Mouse (Mus musculus) urinary bladder, adult 2 months (tissue): ENCODE data around the gene Chad. TPM values are rescaled to one million over a fixed set of nuclear protein-coding genes. Genes with fewer than 3 reads are reported as not detected.

Experiments used
- DNase-seq: peaks from one replicate; pipeline ENCODE4 v3.0.0; 2022; ENCODE audit warnings: low spot score
- polyA plus RNA-seq: library from polyadenylated mRNA; depleted of rRNA; stranded (reverse); fragments of >200 nt; gene quantifications from 2 replicates; pipeline ENCODE4 v1.2.3, GENCODE M21; 2012; rRNA removed

Chad gene
- polyA plus RNA-seq: 0.17 and 0.29 TPM in 2 replicates

GRCm38 (mm10) chr11:94564437-94565150, at the start of gene Chad:
Gene Chad, plus strand, starts transcription at chr11:94565047.
- DNase-seq: no peak

GRCm38 (mm10) chr11:94521219-94521843, 43.5 kb upstream of the Chad start, which contains the start of gene Mycbpap:
Gene Mycbpap, minus strand, starts transcription at chr11:94521742.
- DNase-seq: peak; percentile 41

- DNase-seq: no peak
Measured at GRCm38 (mm10) chr11:94526171-94526879, 38.5 kb upstream of the Chad start.

- DNase-seq: no peak
Measured at GRCm38 (mm10) chr11:94528879-94529278, 36.0 kb upstream of the Chad start.

GRCm38 (mm10) chr11:94533171-94533570, 31.7 kb upstream of the Chad start:
- DNase-seq: no peak

- no peak for DNase-seq
Measured at GRCm38 (mm10) chr11:94538733-94539292, 26.0 kb upstream of the Chad start.

GRCm38 (mm10) chr11:94539761-94540160, 25.1 kb upstream of the Chad start:
- DNase-seq: no peak

GRCm38 (mm10) chr11:94542400-94542799, 22.4 kb upstream of the Chad start:
- DNase-seq: no peak

- no peak for DNase-seq
Measured at GRCm38 (mm10) chr11:94543344-94543743, 21.5 kb upstream of the Chad start.

GRCm38 (mm10) chr11:94543932-94544331, 20.9 kb upstream of the Chad start:
- DNase-seq: peak; percentile 78

GRCm38 (mm10) chr11:94544422-94544821, 20.4 kb upstream of the Chad start:
- no peak for DNase-seq

GRCm38 (mm10) chr11:94546381-94546780, 18.5 kb upstream of the Chad start:
- DNase-seq: no peak

GRCm38 (mm10) chr11:94547271-94547670, 17.6 kb upstream of the Chad start:
- no peak for DNase-seq

- no peak for DNase-seq
Measured at GRCm38 (mm10) chr11:94548041-94548784, 16.6 kb upstream of the Chad start.

- peak; percentile 98 for DNase-seq
Measured at GRCm38 (mm10) chr11:94548888-94549690, 15.8 kb upstream of the Chad start, which contains the start of gene Rsad1. Gene Rsad1, minus strand, starts transcription at chr11:94549255.

- no peak for DNase-seq
Measured at GRCm38 (mm10) chr11:94549691-94550441, 15.0 kb upstream of the Chad start.

- no peak for DNase-seq
Measured at GRCm38 (mm10) chr11:94550442-94550744, 14.5 kb upstream of the Chad start.

GRCm38 (mm10) chr11:94558226-94558625, 6.6 kb upstream of the Chad start:
- no peak for DNase-seq

- no peak for DNase-seq
Measured at GRCm38 (mm10) chr11:94563383-94563782, 1.5 kb upstream of the Chad start.

GRCm38 (mm10) chr11:94563821-94564220, 1.0 kb upstream of the Chad start:
- DNase-seq: no peak
